ENCODE assay signal across 11 mouse cellular contexts in the genomic region with DNA sequence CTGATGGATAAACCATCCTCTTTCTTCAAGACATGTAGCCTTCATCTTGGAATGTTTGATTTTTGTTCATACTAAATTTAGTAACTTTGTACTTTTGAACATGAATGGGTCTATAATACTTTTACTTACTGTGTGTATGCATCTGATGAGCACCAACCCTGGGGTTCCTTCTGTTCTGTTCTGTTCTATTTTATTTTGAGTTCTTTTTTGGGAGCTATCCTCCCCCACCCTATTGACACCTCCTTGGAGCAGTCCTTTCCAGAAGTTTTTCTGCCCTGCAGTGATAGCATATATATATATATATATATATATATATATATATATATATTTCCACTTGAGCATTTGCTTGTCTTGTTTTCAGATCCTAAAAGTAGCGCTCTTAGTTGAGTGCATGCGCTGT.
"Had no signal": no experiment of that assay in that cellular context is flagged by ENCODE, and none has a peak within 500 bp of the region (broad histone marks: within the 10 kb centered on the region; RNA-seq: fewer than 3 reads in every experiment).

No protein-coding gene starts in this region.

- DNase-seq: retina, postnatal 1 day; right cerebral cortex, postnatal 14 days; right cerebral cortex, postnatal 25 days; right cerebral cortex, postnatal 4 days; spleen, adult 18-20 months; thymus, adult 18-20 months; thymus, adult 2 months; thymus, postnatal 14 days; thymus, postnatal 25 days; thymus, postnatal 36 days; thymus, postnatal 4 days had no signal
